Mouse (Mus musculus) hindbrain, embryonic 15.5 days (tissue): Measurements from ENCODE around the gene Ppp1r11. TPM values are rescaled to one million over a fixed set of nuclear protein-coding genes. Genes with fewer than 3 reads are reported as not detected.

ENCODE experiments used
- ATAC-seq: fragments of 200-750 bp; cut with Nextera tagmentation; 2 replicates; pipeline ENCODE4 v1.8.0; 2017; ENCODE audit warnings: low read depth, moderate number of reproducible peaks, moderate TSS enrichment; ENCODE audit not compliant: low FRiP score
- H3K27ac ChIP-seq: fragments of 300-500 bp; sonication (generic); replicated peaks from 2 replicates; pipeline ENCODE4 v1.5.1; 2015; ENCODE audit warnings: mild to moderate bottlenecking, inconsistent platforms
- H3K27me3 ChIP-seq: fragments of 300-500 bp; sonication (generic); 2 replicates; pipeline ENCODE4 v1.6.1; 2015; ENCODE audit warnings: control low read depth, inconsistent platforms
- H3K36me3 ChIP-seq: fragments of 300-500 bp; sonication (generic); 2 replicates; pipeline ENCODE4 v1.6.1; 2015; ENCODE audit warnings: control low read depth, inconsistent platforms
- H3K4me1 ChIP-seq: fragments of 300-500 bp; sonication (generic); replicated peaks from 2 replicates; pipeline ENCODE4 v1.6.1; 2015; ENCODE audit warnings: control low read depth, inconsistent platforms
- H3K4me2 ChIP-seq: fragments of 300-500 bp; sonication (generic); 2 replicates; pipeline ENCODE4 v1.6.1; 2015; ENCODE audit warnings: moderate library complexity, mild to moderate bottlenecking, inconsistent platforms
- H3K4me3 ChIP-seq: fragments of 300-500 bp; sonication (generic); 2 replicates; pipeline ENCODE4 v1.5.1; 2015; ENCODE audit warnings: mild to moderate bottlenecking, inconsistent platforms
- H3K9ac ChIP-seq: fragments of 300-500 bp; sonication (generic); 2 replicates; pipeline ENCODE4 v1.6.1; 2015; ENCODE audit warnings: inconsistent platforms
- H3K9me3 ChIP-seq: fragments of 300-500 bp; sonication (generic); 2 replicates; pipeline ENCODE4 v1.6.1; 2016; ENCODE audit warnings: control low read depth, inconsistent platforms
- WGBS: fragments of 180-500 bp; shearing (Covaris S2); methylation state at CpG from one replicate; pipeline ENCODE4 v1.1.7; 2015; 5-methylcytosine and 5-hydroxymethylcytosine counted together
- polyA plus RNA-seq: library from polyadenylated mRNA; unstranded; fragments of >200 nt; fragmentation: Nextera tagmentation; extraction: Ambion mirVana; gene quantifications from 2 replicates; pipeline ENCODE4 v1.2.1, GENCODE M21; 2015

Ppp1r11 gene
- polyA plus RNA-seq, 1 experiment from 2014 or later: 168 TPM

DNA sequence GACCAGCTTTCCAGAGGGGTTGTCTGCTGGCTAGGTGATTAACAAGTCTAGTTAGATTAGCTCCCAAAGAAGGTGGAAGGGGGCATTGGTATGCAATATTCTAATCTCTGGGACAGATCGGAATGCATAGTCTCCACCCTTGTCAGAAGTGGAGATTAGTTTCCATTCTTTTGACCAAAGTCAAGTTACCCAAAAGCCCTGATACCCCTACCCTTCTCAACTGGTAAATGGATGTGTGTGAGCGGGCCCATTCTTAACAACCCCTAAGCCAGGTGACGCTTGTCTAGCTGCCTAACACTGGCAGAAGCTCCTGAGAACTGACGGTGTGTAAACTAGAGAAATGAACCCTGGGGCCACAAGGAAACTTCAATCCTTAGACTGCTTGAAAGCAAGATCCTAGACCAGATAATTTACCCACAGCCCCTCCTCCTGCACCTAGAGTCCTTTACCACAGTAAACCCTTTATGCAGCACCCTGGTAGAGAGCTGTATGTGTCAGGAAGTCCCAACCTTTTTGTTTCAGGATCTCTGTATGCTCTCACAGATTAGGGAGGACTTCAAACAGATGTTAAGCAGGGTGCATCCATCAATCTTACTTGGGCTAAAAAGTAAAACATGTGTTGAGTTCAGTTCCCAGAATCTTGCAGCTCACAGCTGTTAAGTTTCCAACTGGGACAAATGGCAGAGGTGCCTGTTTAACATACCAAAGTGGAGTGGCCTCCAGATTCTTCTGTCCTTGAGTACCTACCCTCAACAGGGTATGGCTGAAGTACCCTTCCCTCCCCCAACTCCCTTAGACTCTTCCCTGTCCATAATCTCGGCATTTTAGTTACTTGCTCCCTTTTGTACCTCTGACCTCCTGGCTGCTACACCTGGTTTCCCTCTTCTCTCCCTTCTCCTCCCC lies 31.0 kb upstream of the Ppp1r11 start:
- Histone ChIP-seq H3K36me3 (no peaks in the 10 kb centered on the region), H3K4me2 (no peak overlapping the region), H3K27me3 (peaks cover 2% of the 10 kb centered on the region), H3K9ac (no peak overlapping the region), H3K9me3 (no peaks in the 10 kb centered on the region), H3K4me3 (no peak overlapping the region), H3K27ac (no peak overlapping the region), H3K4me1 (no peaks in the 10 kb centered on the region)
- 50% methylated on average over 5 of the region's 5 CpGs for WGBS
- ATAC-seq: no peak

DNA sequence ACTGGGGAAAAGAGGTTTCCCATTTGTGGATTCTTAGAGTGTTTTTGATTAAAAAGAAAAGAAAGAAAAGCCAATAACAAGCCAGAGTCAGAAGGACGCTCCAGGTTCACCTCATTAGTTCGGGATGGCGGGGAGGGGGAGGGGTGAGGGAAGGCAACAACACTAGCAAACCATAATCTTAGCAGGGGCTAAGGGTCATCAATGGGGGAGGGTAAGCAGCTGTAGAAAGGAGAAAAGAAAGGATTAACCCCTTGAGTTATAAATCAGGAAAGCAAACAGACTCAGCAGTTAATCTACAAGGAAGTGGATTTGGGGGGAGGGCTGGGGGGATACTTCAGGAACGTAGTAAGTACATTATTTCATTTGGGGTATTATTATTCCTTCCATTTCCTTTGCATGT lies 30.3 kb upstream of the Ppp1r11 start:
- WGBS: 14% methylated on average over 4 of the region's 4 CpGs

DNA sequence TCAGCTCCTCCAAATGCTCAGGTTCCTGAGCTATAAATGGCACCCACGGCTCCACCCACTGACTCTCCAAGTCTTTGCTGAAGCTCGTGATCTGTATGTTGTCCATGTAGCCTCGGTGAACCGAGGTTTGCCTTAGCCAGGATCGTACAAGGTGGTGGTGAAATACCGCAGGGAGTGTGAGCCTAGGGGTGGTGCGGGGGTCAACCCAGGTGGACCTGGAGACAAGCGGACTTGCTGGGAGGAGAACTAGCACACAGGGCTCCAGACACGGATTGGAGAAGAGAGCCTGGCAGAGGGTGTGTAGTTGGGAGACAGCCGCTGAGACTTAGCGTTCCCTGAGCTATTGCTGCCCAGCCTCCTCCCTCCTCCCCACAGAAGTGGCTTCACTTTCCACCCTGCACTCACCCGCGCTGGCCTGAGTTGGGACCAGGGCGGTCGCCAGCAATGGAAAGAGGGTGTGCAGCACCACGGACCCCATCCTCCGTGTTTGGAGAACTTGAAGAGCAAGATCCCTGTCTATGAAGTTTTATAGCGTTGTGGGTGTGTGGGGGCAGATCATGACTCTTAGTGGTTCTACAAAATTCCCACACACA lies 29.8 kb upstream of the Ppp1r11 start, which contains the start of gene 2410137M14Rik:
TSS of gene 2410137M14Rik (minus strand) at position 17 of the 593 bp plus-strand sequence.
- Histone ChIP-seq H3K9ac (no peak within 1 kb of the TSS), H3K4me3 (no peak within 1 kb of the TSS), H3K4me1 (no peaks in the 10 kb centered on the region), H3K36me3 (no peaks in the 10 kb centered on the region), H3K9me3 (no peaks in the 10 kb centered on the region), H3K4me2 (0 out of 2 replicates have a peak within 1 kb of the TSS, but pooled peaks have one; percentile 9), H3K27me3 (no peaks in the 10 kb centered on the region), H3K27ac (no peak within 1 kb of the TSS)
- WGBS: 18% methylated on average over 18 of the region's 18 CpGs
- ATAC-seq: no peak

More for the DNA sequence above, 30.3 kb upstream of the Ppp1r11 start:
- no peak for ATAC-seq
- Histone ChIP-seq H3K36me3 (no peaks in the 10 kb centered on the region), H3K27me3 (no peaks in the 10 kb centered on the region), H3K4me1 (no peaks in the 10 kb centered on the region), H3K4me3 (no peak overlapping the region), H3K9me3 (no peaks in the 10 kb centered on the region), H3K9ac (no peak overlapping the region), H3K4me2 (no peak overlapping the region), H3K27ac (no peak overlapping the region)

- H3K4me2 ChIP-seq: no peak overlapping the region
- no peaks in the 10 kb centered on the region for H3K36me3 ChIP-seq
- H3K27me3 ChIP-seq: no peaks in the 10 kb centered on the region
- ATAC-seq: no peak
- 81% methylated on average over 8 of the region's 8 CpGs for WGBS
- H3K9ac ChIP-seq: no peak overlapping the region
- H3K27ac ChIP-seq: no peak overlapping the region
- no peaks in the 10 kb centered on the region for H3K9me3 ChIP-seq
- no peak overlapping the region for H3K4me3 ChIP-seq
- no peaks in the 10 kb centered on the region for H3K4me1 ChIP-seq
These were observed 21.8 kb upstream of the Ppp1r11 start for GRCm38 (mm10) chr17:36973271-36973787.

DNA sequence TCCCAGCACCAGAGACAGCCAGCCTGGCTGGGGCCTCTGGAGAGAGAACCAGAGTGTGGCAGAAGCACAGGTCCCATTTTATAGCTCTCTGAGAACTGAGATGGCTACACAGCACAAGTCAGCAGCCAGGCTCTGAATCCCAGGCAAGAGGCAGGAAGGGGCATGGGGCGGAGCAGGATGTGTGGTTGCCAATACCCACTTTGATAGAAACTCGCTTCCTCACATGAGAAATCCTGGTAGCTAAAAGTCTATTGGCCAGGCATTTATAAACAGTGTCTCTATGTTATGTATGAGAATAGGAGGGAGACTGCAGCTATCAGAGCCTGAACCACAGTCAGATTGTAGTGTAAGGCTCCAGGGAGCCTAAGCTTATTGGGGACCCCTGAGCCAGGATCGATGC lies 21.2 kb upstream of the Ppp1r11 start:
- Histone ChIP-seq H3K4me1 (no peaks in the 10 kb centered on the region), H3K4me3 (no peak overlapping the region), H3K27me3 (no peaks in the 10 kb centered on the region), H3K4me2 (no peak overlapping the region), H3K9ac (no peak overlapping the region), H3K27ac (no peak overlapping the region), H3K36me3 (no peaks in the 10 kb centered on the region), H3K9me3 (no peaks in the 10 kb centered on the region)
- WGBS: 87% methylated on average over 3 of the region's 3 CpGs
- no peak for ATAC-seq

GRCm38 (mm10) chr17:36971172-36971850 lies 19.8 kb upstream of the Ppp1r11 start:
- WGBS: 89% methylated on average over 6 of the region's 6 CpGs
- ATAC-seq: no peak

GRCm38 (mm10) chr17:36970316-36970890 lies 18.9 kb upstream of the Ppp1r11 start:
- no peak for ATAC-seq
- 89% methylated on average over 14 of the region's 14 CpGs for WGBS
- no peaks in the 10 kb centered on the region for H3K9me3 ChIP-seq
- no peak overlapping the region for H3K4me3 ChIP-seq
- H3K4me2 ChIP-seq: no peak overlapping the region
- no peak overlapping the region for H3K9ac ChIP-seq
- no peak overlapping the region for H3K27ac ChIP-seq
- H3K4me1 ChIP-seq: no peaks in the 10 kb centered on the region
- no peaks in the 10 kb centered on the region for H3K36me3 ChIP-seq
- no peaks in the 10 kb centered on the region for H3K27me3 ChIP-seq

More at GRCm38 (mm10) chr17:36971172-36971850, 19.8 kb upstream of the Ppp1r11 start:
- H3K27me3 ChIP-seq: no peaks in the 10 kb centered on the region
- H3K4me1 ChIP-seq: no peaks in the 10 kb centered on the region
- H3K27ac ChIP-seq: no peak overlapping the region
- no peaks in the 10 kb centered on the region for H3K9me3 ChIP-seq
- no peak overlapping the region for H3K4me2 ChIP-seq
- H3K9ac ChIP-seq: no peak overlapping the region
- H3K36me3 ChIP-seq: no peaks in the 10 kb centered on the region
- H3K4me3 ChIP-seq: no peak overlapping the region

DNA sequence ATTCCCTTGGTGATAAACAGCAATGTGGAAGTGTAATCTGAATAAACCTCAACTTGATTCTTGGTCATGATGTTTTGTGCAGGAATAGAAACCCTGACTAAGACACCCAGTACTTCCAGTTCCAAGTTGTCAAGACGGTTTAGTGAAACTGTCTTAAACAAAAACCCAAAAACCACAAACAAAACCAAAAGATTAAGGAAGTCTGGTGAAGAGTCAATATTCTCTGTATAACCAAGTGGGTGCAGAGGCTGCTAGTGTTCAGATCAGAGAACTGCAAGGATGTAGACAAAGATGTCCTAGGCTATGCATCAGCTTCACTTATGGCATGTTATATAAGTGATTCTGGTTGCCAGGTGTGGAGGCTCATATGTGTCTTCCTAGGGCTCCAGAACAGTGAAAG lies 15.3 kb upstream of the Ppp1r11 start:
- no peak overlapping the region for H3K4me3 ChIP-seq
- no peak overlapping the region for H3K4me2 ChIP-seq
- no peaks in the 10 kb centered on the region for H3K9me3 ChIP-seq
- 91% methylated on average over 1 of the region's 1 CpGs for WGBS
- no peak for ATAC-seq
- no peaks in the 10 kb centered on the region for H3K27me3 ChIP-seq
- H3K9ac ChIP-seq: no peak overlapping the region
- no peaks in the 10 kb centered on the region for H3K4me1 ChIP-seq
- H3K36me3 ChIP-seq: no peaks in the 10 kb centered on the region
- no peak overlapping the region for H3K27ac ChIP-seq

DNA sequence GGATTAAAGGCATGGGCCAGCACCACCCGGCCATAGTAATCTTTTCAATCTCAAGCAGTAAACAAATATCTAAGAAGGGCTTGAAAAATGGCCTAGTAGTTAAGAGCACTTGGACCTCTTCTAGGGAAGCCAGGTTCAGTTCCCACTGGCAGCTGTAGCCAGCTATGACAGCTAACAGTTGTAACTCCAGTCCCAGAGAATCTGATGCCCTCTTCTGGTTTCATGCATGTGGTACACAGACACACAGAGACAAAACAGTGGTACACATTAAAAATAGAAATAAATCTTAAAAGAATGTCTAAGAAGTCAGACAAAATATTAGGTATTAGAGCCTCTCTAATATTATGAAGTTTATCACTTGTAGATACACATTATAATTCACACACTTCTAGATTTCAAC lies 9.6 kb upstream of the Ppp1r11 start:
- Histone ChIP-seq H3K27ac (no peak overlapping the region), H3K9ac (no peak overlapping the region), H3K27me3 (no peaks in the 10 kb centered on the region), H3K36me3 (0 out of 2 replicates have a peak, but pooled peaks cover 5% of the 10 kb centered on the region), H3K9me3 (no peaks in the 10 kb centered on the region), H3K4me3 (no peak overlapping the region), H3K4me1 (peaks cover 23% of the 10 kb centered on the region), H3K4me2 (no peak overlapping the region)
- ATAC-seq: no peak
- WGBS: 72% methylated on average over 1 of the region's 1 CpGs

- Histone ChIP-seq H3K4me2 (peak overlapping the region; percentile 74), H3K9me3 (no peaks in the 10 kb centered on the region), H3K4me1 (peaks cover 23% of the 10 kb centered on the region), H3K27ac (peak overlapping the region; percentile 77), H3K4me3 (peak overlapping the region; percentile 66), H3K36me3 (0 out of 2 replicates have a peak, but pooled peaks cover 7% of the 10 kb centered on the region), H3K27me3 (no peaks in the 10 kb centered on the region), H3K9ac (peak overlapping the region; percentile 73)
- WGBS: 12% methylated on average over 12 of the region's 12 CpGs
- no peak for ATAC-seq
These were observed 7.3 kb upstream of the Ppp1r11 start for GRCm38 (mm10) chr17:36958884-36959283.

DNA sequence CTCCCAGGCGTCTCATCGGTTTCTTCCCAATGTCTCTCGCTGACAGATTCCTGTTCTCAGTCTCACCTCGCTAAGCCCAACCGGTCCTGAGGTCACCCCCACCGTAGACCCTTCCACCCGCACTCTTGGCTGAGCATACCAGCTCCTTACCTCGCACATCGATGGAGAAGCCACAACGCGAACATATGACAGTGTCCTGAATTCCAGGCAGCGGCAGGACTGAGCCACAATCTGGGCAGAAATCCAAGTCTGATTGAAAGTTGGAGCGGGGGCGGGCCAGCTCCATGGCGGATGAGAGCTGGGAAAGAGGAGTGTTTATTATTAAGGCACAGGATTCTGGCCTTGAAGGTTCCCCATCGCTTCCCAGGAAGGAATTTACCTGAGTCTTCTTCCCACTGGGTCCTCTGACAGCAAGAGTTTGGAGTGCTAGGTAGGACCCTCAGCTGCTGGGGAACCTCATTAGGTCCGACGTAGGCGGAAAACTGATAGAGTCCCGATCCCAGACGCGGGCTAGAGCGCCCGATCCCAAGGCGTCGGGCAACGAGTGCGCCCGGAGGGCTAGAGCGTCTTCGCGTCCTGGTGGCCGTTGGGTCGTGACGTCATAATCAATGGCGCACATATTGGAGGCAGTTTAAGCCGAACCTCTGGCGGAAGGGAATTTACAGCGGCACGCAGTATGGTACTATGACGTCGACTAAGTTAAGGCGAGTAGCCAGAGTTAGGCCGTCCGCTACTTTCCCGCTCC lies 6.6 kb upstream of the Ppp1r11 start, which contains the start of the genes Znrd1 and Znrd1as:
TSS of gene Znrd1 (minus strand) at position 561 of the 745 bp plus-strand sequence.
TSS of gene Znrd1as (plus strand) at position 594 of the 745 bp plus-strand sequence.
- Histone ChIP-seq H3K4me2 (peak within 1 kb of the TSS; percentile 74), H3K4me1 (peaks cover 23% of the 10 kb centered on the region), H3K27ac (peak within 1 kb of the TSS; percentile 77), H3K4me3 (peak within 1 kb of the TSS; percentile 66), H3K9me3 (no peaks in the 10 kb centered on the region), H3K36me3 (0 out of 2 replicates have a peak, but pooled peaks cover 7% of the 10 kb centered on the region), H3K27me3 (no peaks in the 10 kb centered on the region), H3K9ac (peak within 1 kb of the TSS; percentile 73)
- ATAC-seq: peak; percentile 97
- under 1% methylated on average over 46 of the region's 46 CpGs for WGBS
